Mouse (Mus musculus) cerebellum, adult 2 months (tissue): ENCODE data around the gene Ranbp10. TPM values are rescaled to one million over a fixed set of nuclear protein-coding genes. Genes with fewer than 3 reads are reported as not detected.

Source experiments
- DNase-seq, 2 experiments: peaks; one replicate each; pipeline ENCODE4 v3.0.0; 2021
- H3K27ac ChIP-seq: fragments of 200-500 bp; 2 replicates; pipeline ENCODE4 v1.5.1; 2012; ENCODE audit warnings: low read length, control low read depth, inconsistent platforms; ENCODE audit not compliant: insufficient read depth
- H3K27me3 ChIP-seq: fragments of 200-500 bp; 2 replicates; pipeline ENCODE4 v1.6.1; 2012; ENCODE audit warnings: inconsistent platforms, mild to moderate bottlenecking, low read length, moderate library complexity; ENCODE audit not compliant: control insufficient read depth, insufficient read depth
- H3K4me1 ChIP-seq: fragments of 200-500 bp; 2 replicates; pipeline ENCODE4 v1.6.1; 2011; ENCODE audit warnings: low read length; ENCODE audit not compliant: control insufficient read depth, insufficient read depth
- H3K4me3 ChIP-seq: fragments of 200-500 bp; replicated peaks from 2 replicates; pipeline ENCODE3; 2011; ENCODE audit warnings: mild to moderate bottlenecking, low read depth, low read length, control low read depth; ENCODE audit not compliant: insufficient read depth
- CTCF ChIP-seq: fragments of 200-500 bp; IDR thresholded peaks from 2 replicates; pipeline ENCODE4 v1.5.1; 2011; ENCODE audit warnings: low read depth, mild to moderate bottlenecking, control low read depth, low read length, moderate library complexity, borderline replicate concordance; ENCODE audit not compliant: insufficient read depth
- POLR2A ChIP-seq: fragments of 200-500 bp; IDR thresholded peaks from 2 replicates; pipeline ENCODE4 v1.6.1; 2011; ENCODE audit warnings: low read length, control low read depth, borderline replicate concordance; ENCODE audit not compliant: insufficient read depth
- WGBS: fragments of 180-500 bp; shearing (Covaris S2); methylation state at CpG from one replicate; pipeline ENCODE4 v1.1.7; 2018; 5-methylcytosine and 5-hydroxymethylcytosine counted together
- polyA plus RNA-seq: library from polyadenylated mRNA; depleted of rRNA; stranded (reverse); fragments of >200 nt; gene quantifications from 2 replicates; pipeline ENCODE4 v1.2.3, GENCODE M21; 2012

Gene Ranbp10
- polyA plus RNA-seq, 1 experiment: 30.5 TPM

- WGBS: 90% methylated on average over 1 of the region's 1 CpGs
- Histone ChIP-seq H3K27ac (no peak overlapping the region), H3K4me1 (peaks cover 7% of the 10 kb centered on the region)
These were observed 21.2 kb downstream of the Ranbp10 start for GRCm38 (mm10) chr8:105805964-105806363.

GRCm38 (mm10) chr8:105805346-105805745 is 21.8 kb downstream of the Ranbp10 start:
- H3K27me3 ChIP-seq: no peaks in the 10 kb centered on the region
- no peak overlapping the region for H3K4me3 ChIP-seq
- H3K27ac ChIP-seq: no peak overlapping the region
- 75% methylated on average over 3 of the region's 3 CpGs for WGBS
- H3K4me1 ChIP-seq: peaks cover 5% of the 10 kb centered on the region; the same call in 1 of the 2 replicates
- no peak for DNase-seq
- TF ChIP-seq CTCF: no peak
- TF ChIP-seq POLR2A: no peak

More at GRCm38 (mm10) chr8:105805964-105806363, 21.2 kb downstream of the Ranbp10 start:
- H3K4me3 ChIP-seq: no peak overlapping the region
- DNase-seq: no peak
- H3K27me3 ChIP-seq: no peaks in the 10 kb centered on the region
- TF ChIP-seq POLR2A (no peak), CTCF (no peak)

GRCm38 (mm10) chr8:105804797-105805196 is 22.4 kb downstream of the Ranbp10 start:
- Histone ChIP-seq H3K4me3 (no peak overlapping the region), H3K4me1 (peaks cover 5% of the 10 kb centered on the region; the same call in 1 of the 2 replicates), H3K27ac (no peak overlapping the region), H3K27me3 (no peaks in the 10 kb centered on the region)
- DNase-seq: no peak
- TF ChIP-seq POLR2A (no peak), CTCF (no peak)
- WGBS: 85% methylated on average over 7 of the region's 7 CpGs

GRCm38 (mm10) chr8:105801153-105801904 is 25.8 kb downstream of the Ranbp10 start:
- Histone ChIP-seq H3K4me1 (0 out of 2 replicates have a peak, but pooled peaks cover 4% of the 10 kb centered on the region), H3K4me3 (no peak overlapping the region), H3K27ac (no peak overlapping the region), H3K27me3 (no peaks in the 10 kb centered on the region)
- DNase-seq: no peak
- TF ChIP-seq CTCF: no peak
- no peak for TF ChIP-seq POLR2A
- 88% methylated on average over 6 of the region's 6 CpGs for WGBS

- Histone ChIP-seq H3K27me3 (no peaks in the 10 kb centered on the region), H3K4me1 (peaks cover 6% of the 10 kb centered on the region), H3K4me3 (no peak overlapping the region), H3K27ac (no peak overlapping the region)
- peak; percentile 62 to 68 for DNase-seq
- TF ChIP-seq POLR2A: no peak
- no peak for TF ChIP-seq CTCF
- 36% methylated on average over 8 of the region's 8 CpGs for WGBS
These were observed 27.9 kb downstream of the Ranbp10 start for GRCm38 (mm10) chr8:105799091-105799812.

- 75% methylated on average over 5 of the region's 5 CpGs for WGBS
- H3K27me3 ChIP-seq: no peaks in the 10 kb centered on the region
- H3K4me3 ChIP-seq: no peak overlapping the region
- DNase-seq: no peak
- H3K27ac ChIP-seq: no peak overlapping the region
- no peak for TF ChIP-seq POLR2A
- TF ChIP-seq CTCF: no peak
- H3K4me1 ChIP-seq: peaks cover 15% of the 10 kb centered on the region
These were observed 28.7 kb downstream of the Ranbp10 start for GRCm38 (mm10) chr8:105798408-105798807.

GRCm38 (mm10) chr8:105795785-105796184 is 31.4 kb downstream of the Ranbp10 start:
- WGBS: 90% methylated on average over 1 of the region's 1 CpGs
- Histone ChIP-seq H3K27me3 (no peaks in the 10 kb centered on the region), H3K4me1 (peaks cover 20% of the 10 kb centered on the region), H3K27ac (no peak overlapping the region), H3K4me3 (no peak overlapping the region)
- TF ChIP-seq CTCF (no peak), POLR2A (no peak)
- DNase-seq: no peak
